Mouse (Mus musculus): ENCODE data around the gene Ctcf. TPM values are rescaled to one million over a fixed set of nuclear protein-coding genes. Genes with fewer than 3 reads are reported as not detected.

The Ctcf gene
- polyA plus RNA-seq, 1 experiment from 2014 or later, result 75.8 TPM

GRCm38 (mm10) chr8:105722861-105723260, 86.5 kb downstream of the Ctcf start:
- H3K27ac ChIP-seq, result no peak overlapping the region
- H3K36me3 ChIP-seq, result 0 out of 2 replicates have a peak, but pooled peaks cover 2% of the 10 kb centered on the region
- H3K4me2 ChIP-seq, result no peak overlapping the region
- H3K4me3 ChIP-seq (replicated peaks), result no peak overlapping the region
- H3K4me1 ChIP-seq (replicated peaks), result peaks cover 10% of the 10 kb centered on the region
- no peaks in the 10 kb centered on the region for H3K27me3 ChIP-seq
- no peaks in the 10 kb centered on the region for H3K9me3 ChIP-seq (replicated peaks)
- DNase-seq (no peak), ATAC-seq (ENCODE audit: low read depth) (no peak)
- H3K9ac ChIP-seq, result no peak overlapping the region
- WGBS (ENCODE audit: insufficient replicate concordance), result 85% methylated on average over 9 of the region's 9 CpGs

- no peaks in the 10 kb centered on the region for H3K9me3 ChIP-seq (replicated peaks)
- ATAC-seq (ENCODE audit: low read depth) (no peak), DNase-seq (no peak)
- no peak overlapping the region for H3K9ac ChIP-seq
- 0 out of 2 replicates have a peak, but pooled peaks cover 2% of the 10 kb centered on the region for H3K36me3 ChIP-seq
- no peak overlapping the region for H3K4me3 ChIP-seq (replicated peaks)
- H3K4me2 ChIP-seq, result no peak overlapping the region
- 63% methylated on average over 5 of the region's 5 CpGs for WGBS (ENCODE audit: insufficient replicate concordance)
- H3K27ac ChIP-seq, result no peak overlapping the region
- H3K27me3 ChIP-seq, result no peaks in the 10 kb centered on the region
- H3K4me1 ChIP-seq (replicated peaks), result peaks cover 13% of the 10 kb centered on the region
These were observed 89.4 kb downstream of the Ctcf start for GRCm38 (mm10) chr8:105725726-105726125.

- Histone ChIP-seq H3K27ac (peak overlapping the region; percentile 15; the same call in 1 of the 2 replicates), H3K9me3 (replicated peaks) (no peaks in the 10 kb centered on the region), H3K9ac (no peak overlapping the region), H3K27me3 (no peaks in the 10 kb centered on the region), H3K4me3 (replicated peaks) (no peak overlapping the region), H3K4me2 (no peak overlapping the region; the same call in 1 of the 2 replicates), H3K36me3 (0 out of 2 replicates have a peak, but pooled peaks cover 2% of the 10 kb centered on the region), H3K4me1 (replicated peaks) (peaks cover 21% of the 10 kb centered on the region)
- WGBS (ENCODE audit: insufficient replicate concordance), result 40% methylated on average over 18 of the region's 18 CpGs
- DNase-seq (no peak), ATAC-seq (ENCODE audit: low read depth) (peak; percentile 76)
These were observed 91.2 kb downstream of the Ctcf start for GRCm38 (mm10) chr8:105727397-105728124.

- no peak overlapping the region for H3K9ac ChIP-seq
- H3K9me3 ChIP-seq (replicated peaks), result no peaks in the 10 kb centered on the region
- no peaks in the 10 kb centered on the region for H3K27me3 ChIP-seq
- H3K4me1 ChIP-seq (replicated peaks), result peaks cover 18% of the 10 kb centered on the region
- WGBS (ENCODE audit: insufficient replicate concordance), result 44% methylated on average over 5 of the region's 5 CpGs
- DNase-seq (no peak), ATAC-seq (ENCODE audit: low read depth) (peak; percentile 68)
- no peak overlapping the region for H3K27ac ChIP-seq
- H3K4me3 ChIP-seq (replicated peaks), result no peak overlapping the region
- no peak overlapping the region for H3K4me2 ChIP-seq
- no peaks in the 10 kb centered on the region for H3K36me3 ChIP-seq
These were observed 95.8 kb downstream of the Ctcf start for GRCm38 (mm10) chr8:105732186-105732585.

MicroRNA genes within 50 kb of the gene (microRNA counts, 519-probe panel; counts per million panel counts)
- 3,645 counts per million, percentile 26 among the panel's probes with 10 or more counts for microRNA mmu-miR-1966

Small RNAs within 50 kb of the gene (microRNA-seq; reads per million reads assigned to microRNA genes)
- not detected for gene Mir1966

Other genes with a start within 250 kb of the Ctcf start
- gene Kctd19, start 223.1 kb upstream of the Ctcf start, polyA plus RNA-seq (2015; fragmentation: Nextera tagmentation; extraction: Ambion mirVana), result not detected in 2 replicates
- gene Lrrc36, start 223.0 kb upstream of the Ctcf start, polyA plus RNA-seq (2015; fragmentation: Nextera tagmentation; extraction: Ambion mirVana), result 0.15 and 0.16 TPM in 2 replicates
- gene Tppp3, start 165.0 kb upstream of the Ctcf start, polyA plus RNA-seq (2015; fragmentation: Nextera tagmentation; extraction: Ambion mirVana), result 1.6 and 1.8 TPM in 2 replicates
- gene Zdhhc1, start 139.7 kb upstream of the Ctcf start, polyA plus RNA-seq (2015; fragmentation: Nextera tagmentation; extraction: Ambion mirVana), result 2.1 TPM in 2 replicates
- 1.5 and 2.2 TPM in 2 replicates for gene Hsd11b2, start 117.8 kb upstream of the Ctcf start, polyA plus RNA-seq (2015; fragmentation: Nextera tagmentation; extraction: Ambion mirVana)
- gene Atp6v0d1, start 70.5 kb upstream of the Ctcf start, polyA plus RNA-seq (2015; fragmentation: Nextera tagmentation; extraction: Ambion mirVana), result 49.4 and 52.7 TPM in 2 replicates
- gene Ripor1, start 31.3 kb upstream of the Ctcf start, polyA plus RNA-seq (2015; fragmentation: Nextera tagmentation; extraction: Ambion mirVana), result 7.2 and 9.0 TPM in 2 replicates
- 0.15 and 0.41 TPM in 2 replicates for gene Agrp, start 825 bp downstream of the Ctcf start, polyA plus RNA-seq (2015; fragmentation: Nextera tagmentation; extraction: Ambion mirVana)
- 0.29 and 0.32 TPM in 2 replicates for gene Carmil2, start 49.7 kb downstream of the Ctcf start, polyA plus RNA-seq (2015; fragmentation: Nextera tagmentation; extraction: Ambion mirVana)
- 24.4 and 26.8 TPM in 2 replicates for gene Acd, start 64.5 kb downstream of the Ctcf start, polyA plus RNA-seq (2015; fragmentation: Nextera tagmentation; extraction: Ambion mirVana)
- gene Pard6a, start 64.6 kb downstream of the Ctcf start, polyA plus RNA-seq (2015; fragmentation: Nextera tagmentation; extraction: Ambion mirVana), result 8.5 and 8.6 TPM in 2 replicates
- not detected in 2 replicates for gene 4933405L10Rik, start 71.1 kb downstream of the Ctcf start, polyA plus RNA-seq (2015; fragmentation: Nextera tagmentation; extraction: Ambion mirVana)
- 8.6 and 8.8 TPM in 2 replicates for gene Enkd1, start 71.6 kb downstream of the Ctcf start, polyA plus RNA-seq (2015; fragmentation: Nextera tagmentation; extraction: Ambion mirVana)
- gene Gfod2, start 122.1 kb downstream of the Ctcf start, polyA plus RNA-seq (2015; fragmentation: Nextera tagmentation; extraction: Ambion mirVana), result 2.6 and 3.1 TPM in 2 replicates
- 36.1 and 36.2 TPM in 2 replicates for gene Ranbp10, start 190.8 kb downstream of the Ctcf start, polyA plus RNA-seq (2015; fragmentation: Nextera tagmentation; extraction: Ambion mirVana)
- 0.06 and 0.08 TPM in 2 replicates for gene Tsnaxip1, start 191.2 kb downstream of the Ctcf start, polyA plus RNA-seq (2015; fragmentation: Nextera tagmentation; extraction: Ambion mirVana)
- 21.5 and 22.3 TPM in 2 replicates for gene Cenpt, start 216.7 kb downstream of the Ctcf start, polyA plus RNA-seq (2015; fragmentation: Nextera tagmentation; extraction: Ambion mirVana)
- gene Thap11, start 218.6 kb downstream of the Ctcf start, polyA plus RNA-seq (2015; fragmentation: Nextera tagmentation; extraction: Ambion mirVana), result 38.2 and 40.7 TPM in 2 replicates
- gene Nutf2, start 224.0 kb downstream of the Ctcf start, polyA plus RNA-seq (2015; fragmentation: Nextera tagmentation; extraction: Ambion mirVana), result 152 and 192 TPM in 2 replicates
- 17.3 and 18.5 TPM in 2 replicates for gene Edc4, start 244.3 kb downstream of the Ctcf start, polyA plus RNA-seq (2015; fragmentation: Nextera tagmentation; extraction: Ambion mirVana)

Data from liver, embryonic 13.5 days (tissue).